Mouse (Mus musculus): Measurements from ENCODE around the gene Polr2b.

Gene Polr2b

GRCm38 (mm10) chr5:77393094-77393619 is 83.2 kb downstream of the Polr2b start:
- no peak for DNase-seq

- no peak for DNase-seq
These were observed 84.2 kb downstream of the Polr2b start for GRCm38 (mm10) chr5:77393990-77394618.

- no peak for DNase-seq
These were observed 88.5 kb downstream of the Polr2b start for GRCm38 (mm10) chr5:77398285-77399057.

Data from thymus, postnatal 14 days (tissue).